Mouse (Mus musculus) CD4-positive naive resting alpha-beta T cell, adult 57 days (primary cell): Measurements from ENCODE around the gene Fam78a. TPM values are rescaled to one million over a fixed set of nuclear protein-coding genes. Genes with fewer than 3 reads are reported as not detected.

Experiments used
- total RNA-seq: library from RNA; stranded (reverse); gene quantifications from one replicate; pipeline ENCODE4 v1.2.4, GENCODE M21; 2023

Fam78a gene
- total RNA-seq: 176 TPM

DNA sequence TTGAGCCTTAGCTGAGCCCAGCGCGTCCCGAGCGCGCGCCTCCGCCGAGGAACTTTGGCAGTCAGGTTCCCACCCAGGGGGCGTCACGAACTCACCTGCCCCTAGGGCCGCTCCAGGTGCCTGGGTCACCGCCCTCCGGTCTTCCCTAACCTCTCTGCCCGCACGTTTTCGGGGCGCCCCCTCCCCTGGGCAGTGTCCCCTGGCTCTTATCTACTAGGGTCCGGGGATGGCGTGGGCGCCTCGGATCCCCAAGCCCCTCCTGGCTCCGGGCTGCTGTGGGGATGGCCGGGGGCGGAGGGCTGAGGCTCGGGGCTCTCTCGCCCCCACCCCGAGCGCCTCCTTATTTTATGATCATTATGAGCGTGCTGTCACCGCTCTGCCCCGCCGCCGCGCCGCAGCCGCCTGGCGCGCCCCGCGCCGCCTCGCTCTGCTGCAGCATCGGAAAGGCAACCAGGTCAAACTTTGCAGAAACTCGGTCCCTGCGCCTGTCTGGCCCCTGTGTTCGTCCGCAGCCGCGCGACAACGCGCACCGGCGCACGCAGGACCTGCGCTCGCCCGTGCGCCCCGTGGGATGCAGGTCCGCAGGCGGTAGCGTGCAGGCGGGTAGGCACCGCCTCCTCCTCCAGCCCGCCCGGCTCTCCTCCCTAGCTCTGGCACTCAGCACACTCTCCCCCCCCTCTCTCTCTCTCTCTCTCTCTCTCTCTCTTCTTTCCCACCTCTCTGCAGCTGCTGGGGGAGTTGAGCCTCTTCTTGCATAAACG lies at the start of gene Fam78a:
Gene Fam78a, minus strand, starts transcription at position 747 of the 761 bp plus-strand sequence.

DNA sequence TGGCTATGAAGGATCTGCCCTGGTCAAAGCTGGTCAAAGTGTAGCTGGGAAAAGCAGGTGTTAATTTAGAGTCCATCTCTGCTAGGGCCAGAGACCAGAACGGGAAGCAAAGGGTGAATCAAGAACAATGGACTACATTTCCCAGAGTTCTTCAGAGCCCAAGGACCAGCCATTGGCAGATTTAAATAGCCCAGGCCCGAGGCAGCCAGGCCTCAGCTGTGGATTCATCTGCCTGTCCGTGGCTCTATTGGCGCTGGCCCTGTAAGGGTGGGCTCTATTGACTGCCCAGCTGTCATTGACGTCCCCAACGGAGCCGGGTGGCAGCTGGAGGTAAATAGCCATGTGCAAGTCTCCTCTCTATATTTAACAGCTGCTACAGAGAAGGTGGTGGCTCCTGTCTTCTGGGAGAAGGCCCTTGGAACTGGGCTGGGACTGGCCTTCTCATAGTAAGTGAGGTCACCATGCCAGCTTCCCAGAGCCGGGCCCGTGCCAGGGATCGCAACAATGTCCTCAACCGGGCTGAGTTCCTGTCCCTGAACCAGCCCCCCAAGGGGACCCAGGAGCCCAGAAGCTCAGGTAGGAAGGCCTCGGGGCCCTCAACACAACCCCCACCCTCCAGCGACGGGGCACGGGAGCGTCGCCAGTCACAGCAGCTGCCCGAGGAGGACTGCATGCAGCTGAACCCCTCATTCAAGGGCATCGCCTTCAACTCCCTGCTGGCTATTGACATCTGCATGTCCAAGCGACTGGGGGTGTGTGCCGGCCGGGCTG lies 10.9 kb upstream of the Fam78a start, which contains the start of gene Plpp7:
Gene Plpp7, plus strand, starts transcription at position 178 of the 771 bp plus-strand sequence.

Other genes with a start within 250 kb of the Fam78a start
- gene Fibcd1, start 238.9 kb downstream of the Fam78a start, total RNA-seq: 0.53 TPM
- 0.15 TPM for gene Lamc3, start 197.6 kb downstream of the Fam78a start, total RNA-seq
- gene Aif1l, start 134.7 kb downstream of the Fam78a start, total RNA-seq: not detected
- 132 TPM for gene Nup214, start 110.4 kb downstream of the Fam78a start, total RNA-seq
- gene Plpp7, start 10.7 kb upstream of the Fam78a start, total RNA-seq: not detected
- gene Prrc2b, start 66.2 kb upstream of the Fam78a start, total RNA-seq: 145 TPM
- gene Pomt1, start 151.7 kb upstream of the Fam78a start, total RNA-seq: 16.4 TPM
- 105 TPM for gene Uck1, start 175.3 kb upstream of the Fam78a start, total RNA-seq
- gene Golga2, start 202.5 kb upstream of the Fam78a start, total RNA-seq: 47.1 TPM
- 70.6 TPM for gene Swi5, start 203.2 kb upstream of the Fam78a start, total RNA-seq